ENCODE assay signal across 16 mouse cellular contexts in the genomic region with DNA sequence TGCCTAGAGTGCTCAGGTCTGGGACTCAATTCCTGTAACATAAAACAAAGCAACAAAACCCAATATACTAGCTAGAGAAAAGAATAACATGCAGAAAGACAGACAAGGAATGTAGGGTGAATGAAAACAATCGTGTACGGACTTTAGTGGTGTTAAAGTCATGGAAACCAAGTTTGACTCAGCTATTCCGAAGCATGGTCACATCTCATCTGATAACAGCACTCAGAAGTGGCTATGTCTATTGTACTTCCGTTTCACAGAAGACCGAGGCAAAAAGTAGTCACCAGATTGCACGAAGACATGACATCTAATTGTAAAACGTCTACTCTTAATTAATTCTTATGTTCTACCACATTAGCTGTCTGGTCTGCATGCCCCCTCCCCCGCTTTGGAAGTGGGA. TPM values are rescaled to one million over a fixed set of nuclear protein-coding genes. Genes with fewer than 3 reads are reported as not detected.
DNase-seq lines count a peak whose midpoint lies in the region; ATAC-seq lines count a peak whose summit lies in the region.
"Had no signal": no experiment of that assay in that cellular context is flagged by ENCODE, and none has a peak within 500 bp of the region (broad histone marks: within the 10 kb centered on the region; RNA-seq: fewer than 3 reads in every experiment).

No protein-coding gene starts in this region.

- peak; percentile 69 for ATAC-seq in CD4-positive, CD25-positive, alpha-beta regulatory T cell, adult 4 months
- ATAC-seq: forebrain, embryonic 15.5 days; intestine, embryonic 16.5 days had no signal

- peak; percentile 35 for DNase-seq in CD4-positive helper T cell, adult 2 months (ENCODE audit: low read depth, low spot score)
- DNase-seq in induced T-regulatory cell, adult 2 months (ENCODE audit: low read depth): peak; percentile 19
- DNase-seq in retina, embryonic 14.5 days (ENCODE audit: low spot score): no peak
- no peak for DNase-seq in spleen, postnatal 36 days (ENCODE audit: low spot score in 2 of 2)
- no peak for DNase-seq in layer of hippocampus, adult 9-11 months
- DNase-seq: adrenal gland, adult 8-10 months; adrenal gland, postnatal 25 days; cerebellum, adult 11-12 months; cerebellum, adult 8-10 months; cerebellum, postnatal 36 days; embryo, embryonic 11 days; gastrocnemius, postnatal 25 days; heart, adult 2 months had no signal

RNA-seq across cellular contexts. Expression of a gene that starts 50.5 kb away (rescaled TPM):
- 10 to 100 TPM; 11.8 to 17.7 TPM for polyA plus RNA-seq in CD4-positive, CD25-positive, alpha-beta regulatory T cell, adult 4 months (2017; shearing (Covaris generic))

Comparison
In these comparisons a context has a peak if more than half of its experiments do, and no peak if none do; other contexts are left out.
1. DNase-seq: peak in CD4-positive helper T cell, adult 2 months (single experiment) and induced T-regulatory cell, adult 2 months (single experiment); none in retina, embryonic 14.5 days (single experiment), spleen, postnatal 36 days (0 of 2) and layer of hippocampus, adult 9-11 months (single experiment).